Mouse (Mus musculus): ENCODE measurements at regions not wholly inside any gene's neighbourhood (a gene's known extent, or its start where the extent isn't known, plus 50 kb on each side); places are given as distances from the start of the nearest gene placed in this dataset.

- H3K36me3 ChIP-seq (ENCODE audit: inconsistent target), result no peaks in the 10 kb centered on the region
- 80% methylated on average over 9 of the region's 9 CpGs for WGBS (ENCODE audit: missing documents)
Measured at GRCm38 (mm10) chr2:103848923-103849700, 51.7 kb upstream of the Caprin1 start.

GRCm38 (mm10) chr2:103849766-103850530 is 52.5 kb upstream of the Caprin1 start:
- Histone ChIP-seq H3K4me3 (ENCODE audit: inconsistent target) (no peak overlapping the region), H3K79me2 (ENCODE audit: inconsistent target) (no peaks in the 10 kb centered on the region), H3K27ac (no peak overlapping the region), H3K36me3 (ENCODE audit: inconsistent target) (no peaks in the 10 kb centered on the region)
- 84% methylated on average over 9 of the region's 9 CpGs for WGBS (ENCODE audit: missing documents)

More at GRCm38 (mm10) chr2:103848923-103849700, 51.7 kb upstream of the Caprin1 start:
- no peak overlapping the region for H3K4me3 ChIP-seq (ENCODE audit: inconsistent target)
- no peak overlapping the region for H3K27ac ChIP-seq
- H3K79me2 ChIP-seq (ENCODE audit: inconsistent target), result no peaks in the 10 kb centered on the region

- 98% methylated on average over 5 of the region's 5 CpGs for WGBS (ENCODE audit: missing documents)
- Histone ChIP-seq H3K4me3 (ENCODE audit: inconsistent target) (no peak overlapping the region), H3K36me3 (ENCODE audit: inconsistent target) (no peaks in the 10 kb centered on the region), H3K79me2 (ENCODE audit: inconsistent target) (no peaks in the 10 kb centered on the region), H3K27ac (no peak overlapping the region)
Measured at GRCm38 (mm10) chr2:103850531-103850816, 53.0 kb upstream of the Caprin1 start.

GRCm38 (mm10) chr2:103851171-103851570 is 53.7 kb upstream of the Caprin1 start:
- Histone ChIP-seq H3K79me2 (ENCODE audit: inconsistent target) (no peaks in the 10 kb centered on the region), H3K27ac (no peak overlapping the region), H3K4me3 (ENCODE audit: inconsistent target) (no peak overlapping the region), H3K36me3 (ENCODE audit: inconsistent target) (no peaks in the 10 kb centered on the region)
- WGBS (ENCODE audit: missing documents), result 87% methylated on average over 3 of the region's 3 CpGs

DNA sequence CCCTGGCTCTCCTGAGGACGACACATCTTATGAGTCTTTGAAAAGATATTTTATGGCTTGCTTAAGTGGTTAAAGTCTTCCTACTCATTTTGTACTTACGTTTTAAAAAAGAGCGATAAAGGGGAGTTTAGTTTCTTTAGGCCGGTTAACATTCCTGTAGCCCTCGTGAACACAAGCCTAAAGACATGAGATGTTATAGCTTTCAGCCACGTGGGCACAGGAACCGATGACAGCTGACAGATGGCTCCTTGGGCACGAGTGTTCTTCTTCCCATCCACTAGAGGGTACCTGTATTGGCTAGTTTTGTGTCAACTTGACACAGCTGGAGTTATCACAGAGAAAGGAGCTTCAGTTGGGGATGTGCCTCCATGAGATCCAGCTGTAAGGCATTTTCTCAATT is 63.8 kb upstream of the Caprin1 start:
- H3K79me2 ChIP-seq (ENCODE audit: inconsistent target), result no peaks in the 10 kb centered on the region
- H3K36me3 ChIP-seq (ENCODE audit: inconsistent target), result no peaks in the 10 kb centered on the region
- H3K4me3 ChIP-seq (ENCODE audit: inconsistent target), result no peak overlapping the region
- WGBS (ENCODE audit: missing documents), result 84% methylated on average over 7 of the region's 8 CpGs
- no peak overlapping the region for H3K27ac ChIP-seq

DNA sequence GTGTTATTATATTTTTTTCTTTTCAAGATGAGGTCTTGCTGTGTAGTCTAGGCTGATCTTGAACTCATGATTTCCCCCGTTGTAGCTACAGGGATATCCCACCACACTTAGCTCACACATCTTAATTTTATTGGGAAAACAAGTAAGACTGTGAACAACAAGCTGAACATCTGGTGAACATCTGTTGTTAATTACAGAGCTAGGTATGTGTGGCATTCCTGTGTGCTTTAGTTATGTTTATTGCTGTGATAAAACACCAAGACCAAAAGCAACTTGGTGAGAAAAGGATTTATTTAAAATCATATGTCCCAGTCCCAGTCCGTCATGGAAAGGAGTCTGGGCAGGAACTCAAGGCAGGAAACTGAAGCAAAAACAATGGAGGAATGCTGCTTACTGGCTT is 66.8 kb upstream of the Caprin1 start:
- WGBS (ENCODE audit: missing documents), result 96% methylated on average over 2 of the region's 2 CpGs
- no peaks in the 10 kb centered on the region for H3K36me3 ChIP-seq (ENCODE audit: inconsistent target)

DNA sequence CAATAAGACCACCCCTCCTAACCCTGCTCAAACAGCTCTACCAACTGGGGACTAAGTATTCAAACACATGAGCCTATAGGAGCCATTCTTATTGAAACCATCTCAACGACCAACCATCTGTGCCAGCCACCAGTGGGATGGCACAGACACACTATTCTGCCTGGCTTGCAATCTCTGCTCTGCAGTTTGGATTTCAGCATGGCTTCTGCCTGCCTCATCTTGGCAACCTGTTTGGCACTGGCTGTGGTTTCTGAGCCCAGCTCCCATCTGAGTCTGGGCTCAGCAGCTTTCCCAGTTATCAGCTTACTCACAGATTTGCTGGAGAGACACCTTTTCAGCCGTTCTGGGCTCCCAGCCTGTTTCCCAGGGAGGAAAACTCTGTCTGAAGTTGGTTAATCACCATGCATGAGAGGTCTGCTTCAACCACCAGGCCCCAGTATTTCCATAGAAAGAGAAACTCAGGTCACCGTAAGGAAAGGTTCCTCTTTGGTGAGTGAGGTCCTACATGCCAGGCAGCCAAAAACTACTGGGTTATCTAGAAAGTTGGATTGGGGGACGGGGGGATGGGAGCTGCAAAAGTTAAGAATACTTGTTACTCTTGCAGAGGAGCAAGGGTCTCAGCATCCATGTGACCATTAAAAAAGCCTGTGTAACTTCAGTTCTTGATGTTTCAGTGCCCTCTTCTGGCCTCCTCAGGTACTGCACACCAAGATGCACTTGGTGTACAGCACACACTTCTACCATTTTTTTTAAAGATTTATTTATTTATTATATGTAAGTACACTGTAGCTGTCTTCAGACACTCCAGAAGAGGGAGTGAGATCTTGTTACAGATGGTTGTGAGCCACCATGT is 68.1 kb upstream of the Caprin1 start:
- WGBS (ENCODE audit: missing documents), result 82% methylated on average over 4 of the region's 4 CpGs
- no peaks in the 10 kb centered on the region for H3K79me2 ChIP-seq (ENCODE audit: inconsistent target)
- no peak overlapping the region for H3K4me3 ChIP-seq (ENCODE audit: inconsistent target)
- H3K36me3 ChIP-seq (ENCODE audit: inconsistent target), result no peaks in the 10 kb centered on the region
- no peak overlapping the region for H3K27ac ChIP-seq

More for the DNA sequence above, 66.8 kb upstream of the Caprin1 start:
- H3K27ac ChIP-seq, result no peak overlapping the region
- no peak overlapping the region for H3K4me3 ChIP-seq (ENCODE audit: inconsistent target)
- no peaks in the 10 kb centered on the region for H3K79me2 ChIP-seq (ENCODE audit: inconsistent target)

DNA sequence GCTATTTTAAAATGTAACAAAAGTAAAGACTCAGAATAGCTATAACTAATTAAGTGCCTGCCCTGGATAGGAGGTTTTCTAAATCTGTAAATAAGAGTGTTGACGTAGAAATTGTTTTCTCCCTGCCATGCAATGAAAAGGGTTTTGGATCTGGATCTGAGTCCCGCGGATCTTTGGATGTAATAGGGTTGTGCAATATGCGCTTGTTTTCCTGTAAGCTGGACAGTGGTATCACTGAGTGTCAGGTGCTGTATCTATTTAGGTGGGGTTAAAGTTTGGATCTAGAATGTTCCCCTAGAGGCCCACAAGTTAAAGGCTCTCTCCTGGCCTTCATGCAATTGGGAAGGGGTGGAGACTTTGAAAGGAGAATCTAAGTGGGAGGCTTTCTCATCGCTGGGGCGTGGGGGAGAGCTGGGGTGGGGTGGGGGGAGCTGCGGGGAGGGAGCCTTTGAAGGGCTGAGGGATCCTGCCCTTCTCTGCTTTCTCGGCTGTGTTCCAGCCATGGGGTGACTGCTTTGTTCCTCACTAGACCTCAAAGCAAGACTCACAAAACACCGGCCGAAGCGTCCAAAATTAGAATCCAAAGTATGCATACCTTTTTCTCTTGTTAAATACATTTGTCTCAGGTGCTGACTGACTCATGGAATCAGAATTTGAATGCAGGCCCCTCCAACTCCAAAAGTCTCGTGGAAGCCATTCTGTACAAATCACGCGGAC is 70.0 kb upstream of the Caprin1 start:
- 88% methylated on average over 14 of the region's 14 CpGs for WGBS (ENCODE audit: missing documents)
- Histone ChIP-seq H3K4me3 (ENCODE audit: inconsistent target) (no peak overlapping the region), H3K79me2 (ENCODE audit: inconsistent target) (no peaks in the 10 kb centered on the region), H3K36me3 (ENCODE audit: inconsistent target) (no peaks in the 10 kb centered on the region), H3K27ac (no peak overlapping the region)

- H3K4me3 ChIP-seq (ENCODE audit: inconsistent target), result no peak overlapping the region
- WGBS (ENCODE audit: missing documents), result 91% methylated on average over 13 of the region's 13 CpGs
- no peaks in the 10 kb centered on the region for H3K79me2 ChIP-seq (ENCODE audit: inconsistent target)
- H3K27ac ChIP-seq, result no peak overlapping the region
- no peaks in the 10 kb centered on the region for H3K36me3 ChIP-seq (ENCODE audit: inconsistent target)
Measured at GRCm38 (mm10) chr2:103867958-103868330, 70.5 kb upstream of the Caprin1 start.

DNA sequence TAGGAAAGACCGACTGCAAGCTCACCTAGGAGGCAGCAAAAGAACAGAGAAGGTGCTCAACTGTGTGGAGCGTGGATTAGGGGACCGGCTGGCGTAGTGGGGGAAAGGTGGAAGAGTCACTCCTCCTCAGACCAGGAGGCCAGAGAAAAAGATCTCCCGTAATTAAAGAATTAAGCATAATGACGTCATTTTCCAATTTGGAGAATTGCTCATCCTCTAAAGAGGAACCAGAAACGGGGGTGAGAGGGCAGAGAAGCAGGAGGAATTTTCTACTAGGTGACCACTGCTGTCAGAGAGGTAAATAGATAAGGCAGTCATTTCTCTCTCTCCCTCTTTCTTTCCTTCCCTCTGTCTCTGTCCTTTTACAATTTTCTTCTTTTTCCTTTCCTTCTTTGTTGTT is 71.2 kb upstream of the Caprin1 start:
- Histone ChIP-seq H3K36me3 (ENCODE audit: inconsistent target) (no peaks in the 10 kb centered on the region), H3K4me3 (ENCODE audit: inconsistent target) (no peak overlapping the region), H3K27ac (no peak overlapping the region), H3K79me2 (ENCODE audit: inconsistent target) (no peaks in the 10 kb centered on the region)
- WGBS (ENCODE audit: missing documents), result 68% methylated on average over 7 of the region's 7 CpGs

DNA sequence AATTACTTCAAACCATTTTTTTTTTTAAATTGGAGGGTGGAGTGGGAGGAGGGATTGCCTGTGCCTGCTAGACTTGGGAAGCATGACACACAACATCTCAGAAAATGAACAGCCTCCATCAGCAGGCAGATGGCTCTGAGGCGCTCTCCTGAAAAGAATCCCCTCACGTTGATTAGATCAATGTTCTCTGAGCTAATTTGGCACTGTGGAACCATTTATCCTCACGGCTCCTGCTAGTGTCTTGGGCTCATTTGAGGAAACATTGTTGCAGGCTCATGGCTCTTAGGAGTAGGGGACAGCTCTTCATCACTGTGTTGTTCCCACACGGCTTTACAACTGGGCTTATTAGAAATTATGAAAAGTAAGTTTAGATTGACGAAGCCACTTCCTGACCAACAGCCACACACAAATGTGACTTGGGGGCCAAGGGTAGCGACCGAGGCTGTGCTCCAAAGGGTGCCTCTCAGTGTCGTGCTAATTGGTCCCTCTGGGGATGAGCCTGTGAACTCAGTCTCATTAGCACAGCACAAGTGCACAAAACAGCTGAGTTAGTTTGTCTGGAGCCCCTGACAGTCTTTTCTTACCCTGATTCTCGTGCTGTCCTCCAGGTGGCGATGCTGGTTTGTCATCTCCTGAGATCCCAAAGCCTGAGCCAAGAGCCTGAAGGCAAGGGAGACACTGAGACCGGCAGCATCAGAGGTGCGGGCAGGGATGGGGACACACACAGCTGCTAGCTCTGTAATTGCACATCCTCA is 74.2 kb upstream of the Caprin1 start:
- no peak overlapping the region for H3K4me3 ChIP-seq (ENCODE audit: inconsistent target)
- no peak overlapping the region for H3K27ac ChIP-seq
- WGBS (ENCODE audit: missing documents), result 34% methylated on average over 12 of the region's 12 CpGs
- H3K36me3 ChIP-seq (ENCODE audit: inconsistent target), result no peaks in the 10 kb centered on the region
- H3K79me2 ChIP-seq (ENCODE audit: inconsistent target), result no peaks in the 10 kb centered on the region

DNA sequence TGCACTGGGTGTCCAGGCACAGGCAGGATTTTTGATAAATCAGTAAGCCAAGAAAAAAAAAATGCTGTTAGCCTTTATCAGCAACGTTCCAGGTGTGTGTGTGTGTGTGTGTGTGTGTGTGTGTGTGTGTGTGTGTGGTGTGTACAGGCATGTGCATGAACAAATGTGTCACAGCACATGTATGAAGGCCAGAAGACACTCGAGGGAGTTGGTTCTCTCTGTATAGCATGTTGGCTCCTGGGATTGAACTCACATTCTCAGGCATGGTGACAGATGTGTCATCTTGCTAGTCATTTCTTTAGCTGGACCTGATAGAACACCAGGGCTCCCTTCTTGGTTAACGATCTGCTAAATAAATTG is 74.8 kb upstream of the Caprin1 start:
- WGBS (ENCODE audit: missing documents), result 68% methylated on average over 3 of the region's 3 CpGs
- Histone ChIP-seq H3K79me2 (ENCODE audit: inconsistent target) (no peaks in the 10 kb centered on the region), H3K27ac (no peak overlapping the region), H3K4me3 (ENCODE audit: inconsistent target) (no peak overlapping the region), H3K36me3 (ENCODE audit: inconsistent target) (no peaks in the 10 kb centered on the region)

GRCm38 (mm10) chr2:103873381-103873780 is 75.9 kb upstream of the Caprin1 start:
- Histone ChIP-seq H3K4me3 (ENCODE audit: inconsistent target) (no peak overlapping the region), H3K36me3 (ENCODE audit: inconsistent target) (no peaks in the 10 kb centered on the region), H3K27ac (no peak overlapping the region), H3K79me2 (ENCODE audit: inconsistent target) (no peaks in the 10 kb centered on the region)
- WGBS (ENCODE audit: missing documents), result 95% methylated on average over 5 of the region's 6 CpGs

DNA sequence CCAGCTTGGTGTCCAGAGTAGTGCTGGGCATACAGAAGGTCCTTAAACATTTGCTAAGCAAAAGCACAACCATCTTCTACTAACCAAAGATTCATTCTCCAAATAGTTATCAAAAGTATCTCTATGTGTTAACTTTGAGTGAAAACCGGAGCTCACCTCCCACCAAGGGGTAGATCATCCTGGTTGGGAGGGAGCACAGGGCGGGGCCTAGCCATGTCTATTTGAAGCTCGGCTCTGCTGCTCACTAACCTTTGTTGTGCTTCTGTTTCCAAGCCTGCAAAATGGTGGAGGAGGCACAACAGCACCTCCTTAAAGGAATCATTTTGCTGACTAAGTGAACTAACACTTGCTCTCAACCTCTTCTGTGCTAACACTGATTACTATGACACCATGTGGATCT is 77.0 kb upstream of the Caprin1 start:
- Histone ChIP-seq H3K79me2 (ENCODE audit: inconsistent target) (no peaks in the 10 kb centered on the region), H3K36me3 (ENCODE audit: inconsistent target) (no peaks in the 10 kb centered on the region), H3K27ac (no peak overlapping the region), H3K4me3 (ENCODE audit: inconsistent target) (no peak overlapping the region)
- WGBS (ENCODE audit: missing documents), result 90% methylated on average over 3 of the region's 3 CpGs

Measured in macrophage (primary cell).